Mouse (Mus musculus): ENCODE data around the gene Rnf152. TPM values are rescaled to one million over a fixed set of nuclear protein-coding genes. Genes with fewer than 3 reads are reported as not detected.

Rnf152 gene
- 1.1 TPM for polyA plus RNA-seq (2015; fragmentation: Illumina TruSeq; extraction: RNeasy Lipid Tissue Mini Kit (QIAGEN cat#74804); ENCODE audit: insufficient read depth, low replicate concordance)

DNA sequence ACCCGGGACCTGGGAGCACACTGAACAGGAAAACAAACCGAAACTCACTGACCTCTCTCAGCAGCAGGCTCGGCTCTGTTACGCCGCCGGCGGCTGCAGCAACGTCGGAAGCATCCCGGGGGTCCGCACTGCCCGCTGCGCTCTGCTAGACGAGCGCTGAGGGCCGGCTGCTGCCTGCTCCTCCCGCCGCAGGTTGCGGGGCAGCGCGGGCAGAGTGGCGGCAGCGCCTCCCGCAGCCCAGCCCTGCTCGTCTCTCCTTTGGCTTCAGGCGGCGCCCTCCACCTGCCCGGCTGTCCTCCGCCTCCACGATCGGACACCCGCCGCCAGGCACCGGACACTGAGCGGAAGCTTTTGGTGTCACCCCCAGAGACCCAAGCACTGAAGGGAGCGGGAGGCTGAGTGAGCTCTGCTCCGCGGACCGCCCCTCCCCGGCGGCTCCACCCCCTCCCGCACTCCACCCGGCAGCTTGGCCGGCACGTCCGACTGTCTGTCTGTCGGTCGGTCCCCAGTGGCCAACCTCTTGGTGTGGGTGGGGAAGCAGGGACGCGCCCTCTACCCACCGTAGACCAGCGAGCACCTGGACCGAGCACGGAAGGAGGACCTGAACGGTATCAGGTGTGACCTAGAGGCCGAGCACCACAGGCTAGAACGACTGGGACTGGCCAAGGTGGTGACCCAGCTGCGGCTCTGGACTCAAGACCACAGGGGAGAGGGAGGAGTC lies at the start of gene Rnf152:
TSS of gene Rnf152 (minus strand) at position 420 of the 721 bp plus-strand sequence.

Measured in spleen, adult 10 weeks (tissue).